Mouse (Mus musculus) right cerebral cortex, adult 18-20 months (tissue): ENCODE measurements at regions not wholly inside any gene's neighbourhood (a gene's known extent, or its start where the extent isn't known, plus 50 kb on each side); places are given as distances from the start of the nearest gene placed in this dataset.
A peak's percentile ranks its signal among the peaks of the same experiment; 100 is the strongest.

Experiments
- DNase-seq: peaks from one replicate; pipeline ENCODE4 v3.0.0; 2022; ENCODE audit warnings: mixed read lengths

DNA sequence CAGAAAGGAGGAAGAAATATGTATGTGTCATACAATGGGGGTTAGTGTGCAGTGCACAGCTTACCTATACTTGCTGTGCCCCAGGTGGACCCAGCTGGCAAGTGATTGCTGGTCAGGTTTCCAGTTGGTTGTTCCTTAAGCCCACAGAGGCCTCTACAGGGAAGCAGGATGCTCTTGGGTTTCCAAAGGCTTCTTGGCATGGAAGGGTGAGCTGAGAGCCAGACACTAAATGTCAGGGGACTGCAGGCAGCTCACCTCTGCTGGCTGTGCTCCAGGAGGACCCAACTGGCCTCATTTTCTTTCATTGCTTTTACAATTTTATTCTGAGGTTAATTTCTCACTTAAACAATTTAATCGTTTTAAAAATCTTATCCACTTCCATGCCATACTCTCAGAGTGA lies 108.1 kb downstream of the Gm10184 start:
- DNase-seq: no peak

DNA sequence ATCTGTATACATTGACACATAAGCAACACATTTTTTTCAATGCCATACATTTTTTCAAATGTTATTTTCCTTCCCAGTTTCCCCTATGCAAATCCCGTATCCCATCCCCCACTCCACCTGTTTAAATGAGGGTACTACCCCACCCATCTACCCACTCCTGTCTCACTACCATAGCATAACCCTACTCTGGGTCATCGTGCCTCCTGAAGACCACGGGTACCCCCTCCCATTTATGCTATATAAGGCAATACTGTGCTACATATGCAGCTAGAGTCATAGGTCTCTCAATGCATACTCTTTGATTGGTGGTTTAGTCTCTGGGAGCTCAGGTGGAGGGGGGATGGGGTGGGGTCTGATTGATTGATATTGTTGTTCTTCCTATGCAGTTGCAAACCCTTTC lies 132.7 kb downstream of the Gm10184 start:
- DNase-seq: no peak

DNA sequence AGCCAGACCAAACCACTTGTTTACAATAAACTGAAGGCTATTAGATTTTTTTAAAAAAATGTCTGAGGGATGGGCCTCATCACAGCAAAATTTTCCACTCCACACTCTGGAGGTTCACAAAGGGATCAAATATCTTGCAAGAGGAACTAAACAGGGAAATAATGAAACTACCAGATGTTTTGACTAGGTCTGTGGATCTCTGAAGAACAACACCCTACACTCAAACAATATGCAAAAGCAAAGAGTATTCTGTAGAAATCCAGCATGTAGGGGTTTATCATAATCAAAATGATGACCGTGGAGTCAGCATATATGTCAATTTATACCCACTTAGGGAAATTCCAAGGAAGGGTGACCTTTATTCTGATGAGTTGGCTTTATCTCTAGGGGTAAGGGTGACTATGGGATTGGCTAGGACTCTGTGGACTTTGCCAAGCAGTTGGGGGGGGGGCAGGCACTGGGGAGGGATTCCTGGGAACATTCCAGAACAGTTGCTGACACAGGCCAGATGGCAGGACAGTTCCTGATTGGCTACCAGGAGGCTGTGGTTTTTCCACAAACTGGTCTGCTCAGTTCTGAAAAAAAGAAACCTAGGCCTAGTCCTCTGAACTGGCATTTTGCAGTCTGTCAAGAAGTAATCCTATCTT lies 143.9 kb downstream of the Gm10184 start:
- DNase-seq: no peak

DNA sequence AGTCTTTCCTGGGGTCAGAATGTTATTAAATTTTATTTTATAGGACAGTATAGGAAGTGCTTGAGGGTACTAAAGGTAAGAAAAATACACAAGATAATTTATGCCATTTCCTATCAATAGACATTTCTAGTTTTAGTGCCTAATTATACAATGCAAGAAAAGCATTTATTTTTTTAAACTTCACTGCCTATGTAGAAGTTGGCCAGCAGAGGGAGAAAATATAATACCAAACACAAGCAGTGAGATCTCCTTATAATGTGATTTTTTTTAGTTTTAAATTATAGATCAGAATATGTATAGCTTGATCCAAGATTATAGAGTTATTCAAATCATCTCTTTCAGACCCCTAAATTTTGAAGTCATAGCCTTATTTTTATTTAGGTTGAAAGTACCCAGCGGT lies 172.8 kb downstream of the Gm10184 start:
- DNase-seq: no peak

DNA sequence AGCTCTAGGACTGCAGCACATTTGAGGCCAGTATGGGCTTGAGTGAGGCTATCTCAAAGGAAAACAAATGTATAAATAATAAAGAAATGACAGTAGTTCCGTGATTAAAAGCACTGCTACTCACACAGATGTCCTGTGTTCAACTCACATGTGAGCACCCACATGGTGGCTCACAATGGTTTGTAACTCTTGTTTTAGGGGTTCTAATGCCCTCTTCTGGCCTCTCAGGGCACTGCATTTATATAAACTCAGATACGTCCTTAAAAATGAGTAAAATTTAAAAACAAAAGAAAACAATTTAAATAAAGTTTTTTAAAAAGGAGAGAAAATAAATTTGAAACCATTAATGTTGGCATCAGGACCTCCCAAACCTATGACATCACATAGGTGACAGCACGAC lies 184.7 kb downstream of the Gm10184 start:
- DNase-seq: no peak

DNA sequence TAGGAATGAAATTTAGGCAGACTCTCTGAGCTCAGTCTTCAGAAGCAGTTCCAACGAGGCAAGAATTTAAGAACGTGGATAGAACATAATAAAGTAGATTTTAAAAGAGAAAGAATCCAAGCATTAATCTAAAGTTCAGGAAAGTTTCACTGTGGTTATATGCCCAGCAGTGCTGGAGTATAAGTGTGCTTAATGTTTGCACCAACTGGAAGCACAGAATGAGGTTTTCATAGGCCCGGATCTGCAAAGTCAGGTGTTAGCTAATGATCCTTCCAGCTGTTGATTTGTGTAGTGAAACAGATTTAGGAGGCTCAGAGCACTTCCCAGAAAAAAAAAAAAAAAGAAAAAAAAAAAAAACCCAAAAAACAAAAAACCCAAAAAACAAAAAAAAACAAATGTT lies 228.5 kb downstream of the Gm10184 start:
- no peak for DNase-seq

DNA sequence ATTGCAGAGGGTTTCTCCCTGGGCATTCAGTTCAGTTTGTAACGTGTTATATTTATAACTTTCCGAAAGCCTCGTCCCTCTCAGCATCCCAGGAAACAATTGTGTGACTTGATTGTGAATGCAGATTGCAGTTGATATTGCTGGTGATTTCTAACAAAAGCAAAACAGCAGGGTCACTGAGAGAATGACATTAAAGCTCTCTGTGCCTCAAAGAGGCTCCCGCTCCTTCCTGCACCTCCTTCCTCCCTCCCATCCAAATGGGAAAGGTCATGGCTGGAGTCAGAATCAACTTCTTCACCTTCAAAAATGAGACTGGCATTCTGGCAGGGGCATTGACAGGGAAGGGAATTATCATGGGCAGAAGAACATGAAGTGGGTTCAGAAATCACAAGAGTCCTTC lies 251.9 kb downstream of the Gm10184 start:
- no peak for DNase-seq

DNA sequence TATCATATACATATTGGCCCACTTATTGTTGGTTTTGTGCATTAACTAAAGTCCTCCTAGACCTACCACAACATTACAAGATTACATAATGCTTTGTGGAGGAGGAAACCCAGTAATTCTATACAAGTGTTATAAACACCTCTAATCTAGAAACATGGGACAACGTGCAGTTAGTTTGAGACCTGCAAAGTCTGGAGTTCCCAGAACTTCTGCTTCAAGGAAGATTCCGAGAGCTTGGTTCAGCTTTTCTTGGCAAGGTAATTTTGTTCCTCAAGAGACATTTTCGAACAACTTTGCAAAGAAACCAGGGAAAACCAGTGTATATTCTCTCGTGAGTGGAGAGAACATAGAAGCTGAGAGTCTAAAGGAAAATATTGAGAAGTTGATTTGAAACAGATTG lies 254.0 kb downstream of the Gm10184 start:
- no peak for DNase-seq

DNA sequence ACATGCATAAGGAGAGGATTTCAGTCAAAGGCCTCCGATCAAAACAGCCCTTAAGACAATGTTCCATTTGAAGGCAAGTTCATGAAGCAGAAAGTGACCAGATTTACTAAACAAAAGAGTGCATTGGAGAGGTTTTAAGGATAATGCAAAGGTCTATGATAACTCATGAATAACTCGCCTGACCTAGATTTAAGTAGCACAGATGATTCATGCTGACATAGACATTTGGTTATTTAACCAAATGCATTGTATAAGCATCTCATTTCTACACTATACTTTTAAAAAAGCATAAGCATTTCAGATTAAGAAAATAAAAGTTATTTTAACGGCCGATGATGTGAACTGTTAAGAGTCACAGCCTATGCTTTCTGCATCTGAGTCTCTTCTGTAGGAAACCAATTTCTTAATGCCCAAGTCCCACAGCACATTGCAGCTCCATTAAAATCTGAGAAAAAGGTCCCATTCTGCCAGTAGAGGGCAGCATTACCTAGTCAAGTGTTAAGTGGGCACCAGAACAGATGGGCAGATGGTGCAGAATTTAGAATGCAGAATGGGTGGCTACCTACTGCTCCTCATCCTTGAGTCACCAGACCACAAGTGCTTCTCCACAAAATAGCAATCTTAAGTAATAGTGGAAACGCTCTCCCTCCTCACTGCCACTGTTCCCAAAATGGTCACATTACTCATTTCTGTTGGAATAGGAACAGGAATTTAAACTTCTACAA lies 256.0 kb downstream of the Gm10184 start:
- peak; percentile 85 for DNase-seq

DNA sequence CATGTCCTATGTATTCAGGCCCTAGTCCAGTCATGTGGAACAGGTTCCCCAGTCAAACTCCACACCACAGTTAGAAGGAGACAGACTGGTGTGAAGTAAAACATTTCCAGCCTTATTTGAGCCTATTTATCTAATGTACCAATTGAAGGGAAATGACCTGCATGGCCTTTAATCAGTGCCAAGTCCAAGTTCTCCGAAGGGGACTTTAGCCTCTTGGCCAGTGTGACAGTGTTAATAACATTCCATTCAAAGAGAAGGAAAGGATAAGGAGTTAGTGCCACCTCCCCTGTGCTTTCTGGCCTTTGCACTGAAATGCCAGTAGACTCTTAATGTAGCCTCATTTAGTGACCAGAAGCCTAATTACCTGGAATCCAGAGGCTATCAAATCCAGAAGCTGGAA lies 264.2 kb downstream of the Gm10184 start:
- no peak for DNase-seq
